Mouse (Mus musculus) urinary bladder, adult 2 months (tissue): ENCODE measurements around the gene Arnt. TPM values are rescaled to one million over a fixed set of nuclear protein-coding genes. Genes with fewer than 3 reads are reported as not detected.
A peak's percentile ranks its signal among the peaks of the same experiment; 100 is the strongest.
"Not testable (repeated sequence)": the region's sequence is repeated elsewhere in the genome, so short reads cannot be mapped to it uniquely, and the experiment has no call there.

Source experiments
- DNase-seq: peaks from one replicate; pipeline ENCODE4 v3.0.0; 2022; ENCODE audit warnings: low spot score
- polyA plus RNA-seq: library from polyadenylated mRNA; depleted of rRNA; stranded (reverse); fragments of >200 nt; gene quantifications from 2 replicates; pipeline ENCODE4 v1.2.3, GENCODE M21; 2012; rRNA removed

Gene Arnt
- 44.8 and 51.4 TPM in 2 replicates for polyA plus RNA-seq

DNA sequence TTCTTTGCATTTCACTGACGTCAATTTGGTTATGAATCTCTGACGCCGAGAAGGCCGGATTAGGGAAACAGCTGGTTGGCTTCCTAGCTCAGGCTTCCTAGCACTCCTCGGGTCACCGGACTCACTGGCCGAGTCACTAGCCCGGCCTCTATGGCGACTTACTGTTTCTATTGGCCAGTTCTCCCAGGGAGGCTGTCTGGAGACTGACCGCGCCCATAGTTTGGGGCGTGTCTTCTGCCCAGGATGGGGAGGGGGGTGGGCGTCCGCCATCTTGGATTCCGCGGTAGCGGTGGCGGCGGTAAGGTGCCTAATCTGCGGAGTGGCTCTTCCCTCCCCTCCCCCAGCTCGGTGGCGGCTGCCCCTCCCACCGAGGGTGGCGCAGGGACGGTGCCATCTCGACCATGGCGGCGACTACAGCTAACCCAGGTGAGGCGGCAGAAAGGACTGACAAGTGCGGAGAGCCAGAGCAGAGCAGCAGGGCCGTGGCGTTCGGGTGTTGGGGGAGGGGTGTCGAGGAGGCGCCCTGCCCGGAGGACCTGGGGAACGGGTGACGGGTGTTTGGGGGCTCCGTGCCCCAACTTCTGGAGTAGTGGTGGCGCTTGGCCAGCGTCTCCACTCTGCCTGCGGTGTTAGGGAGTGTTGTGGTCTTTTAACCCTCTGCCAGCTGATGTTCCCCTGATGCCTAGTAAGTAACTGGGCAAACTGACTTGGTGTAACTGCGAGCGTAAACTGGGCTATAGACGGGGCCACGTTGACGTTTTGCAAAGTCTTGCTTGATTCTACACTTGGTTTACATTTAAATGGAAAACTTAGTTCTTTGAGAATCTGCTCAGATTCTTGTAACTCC is at the start of gene Arnt:
TSS of gene Arnt (plus strand) at position 253 of the 847 bp plus-strand sequence.
- DNase-seq = peak; percentile 85

DNA sequence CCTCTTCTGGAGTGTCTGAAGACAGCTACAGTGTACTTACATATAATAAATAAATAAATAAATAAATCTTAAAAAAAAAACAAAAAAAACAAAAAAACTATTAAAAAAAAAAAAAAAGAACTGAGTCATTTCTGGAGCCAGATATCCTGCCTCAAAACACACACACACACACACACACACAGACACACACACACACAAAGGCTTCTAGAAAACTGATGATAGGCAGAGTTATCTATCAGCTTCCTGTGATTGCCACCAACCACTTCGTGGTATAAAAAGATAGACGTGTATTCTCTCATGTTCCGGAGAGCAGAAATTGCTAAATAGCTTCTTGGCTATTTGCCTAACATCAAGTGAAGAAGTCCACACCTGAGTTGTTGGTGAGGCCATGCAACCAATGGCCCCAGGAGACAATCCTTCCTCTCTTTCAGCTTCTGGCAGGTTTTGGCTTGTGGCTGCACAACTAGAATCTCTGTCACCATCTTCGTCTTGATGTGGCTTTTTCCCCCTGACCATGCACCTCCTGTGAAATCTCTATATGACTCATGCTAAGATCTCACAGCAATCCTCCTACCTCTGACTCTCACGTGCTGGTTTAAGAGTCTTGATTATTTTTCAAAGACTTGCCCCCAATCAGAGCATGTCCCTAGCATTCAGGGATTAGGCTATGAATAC is 48.6 kb upstream of the Arnt start:
- DNase-seq = no peak

DNA sequence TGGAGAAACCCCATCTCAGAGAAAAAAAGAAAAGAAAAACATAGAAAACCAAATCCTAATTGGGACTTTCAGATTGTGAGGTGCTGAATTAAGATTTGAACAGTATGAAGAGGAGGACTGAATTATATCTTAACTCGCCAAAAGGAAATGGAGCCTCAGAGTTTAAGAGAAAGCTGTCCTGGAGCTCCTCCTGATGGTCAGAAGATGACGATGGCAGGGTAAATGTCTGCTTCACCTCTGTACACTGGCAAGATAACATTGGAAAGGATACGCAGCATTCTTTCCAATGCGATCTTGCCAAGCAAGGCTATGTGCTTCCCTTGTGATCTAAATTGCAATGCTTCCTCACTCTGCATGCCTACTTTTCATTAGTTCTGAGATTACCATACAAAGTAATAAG is 39.8 kb upstream of the Arnt start:
- no peak for DNase-seq

- no peak for DNase-seq
Observed at GRCm38 (mm10) chr3:95402741-95403140, 31.4 kb upstream of the Arnt start, which contains the start of gene 4930558C23Rik. 4930558C23Rik (minus strand) TSS chr3:95402841.

DNA sequence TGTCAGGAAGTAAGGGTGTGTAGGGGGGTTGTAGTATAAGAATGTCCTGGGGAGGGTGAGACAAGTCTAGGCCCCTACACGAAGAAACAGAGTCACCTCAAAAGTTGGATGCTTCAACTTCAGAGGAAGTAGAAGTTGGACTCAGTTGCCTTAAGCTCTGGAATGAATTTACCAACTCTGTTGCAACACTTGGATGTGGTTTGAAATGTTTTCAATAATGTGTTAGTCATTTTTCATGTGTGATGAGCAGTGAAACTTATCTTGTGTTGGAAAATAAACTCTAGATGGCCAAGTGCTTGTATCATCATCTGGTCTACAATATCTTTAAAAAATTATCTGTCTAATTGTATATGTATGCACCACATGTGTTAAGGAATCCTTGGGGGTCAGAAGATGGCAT is 26.5 kb upstream of the Arnt start:
- DNase-seq = no peak

- DNase-seq = no peak
Observed at GRCm38 (mm10) chr3:95408852-95409251, 25.3 kb upstream of the Arnt start.

GRCm38 (mm10) chr3:95412268-95412667 is 21.9 kb upstream of the Arnt start:
- DNase-seq = no peak

DNA sequence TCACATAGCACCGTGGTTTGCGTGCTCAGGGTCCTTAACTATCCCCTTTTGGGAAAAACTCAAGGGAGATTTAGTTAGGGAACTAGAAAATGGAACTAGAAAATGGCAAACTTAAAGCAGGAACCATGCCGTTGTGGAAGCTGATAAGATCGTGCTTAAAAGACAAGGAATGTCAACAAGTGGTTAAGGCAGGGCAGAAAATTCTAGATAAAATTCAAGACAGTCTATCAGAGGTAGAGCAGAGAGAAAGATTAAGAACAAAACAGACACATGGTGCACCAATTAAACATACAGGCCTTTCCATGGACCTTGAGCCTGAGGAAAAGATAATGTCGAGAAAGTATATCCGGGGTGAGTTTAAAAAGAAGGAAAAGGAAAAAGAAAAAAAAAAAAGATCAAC is 16.3 kb upstream of the Arnt start:
- no peak for DNase-seq

GRCm38 (mm10) chr3:95426476-95426875 is 7.7 kb upstream of the Arnt start:
- DNase-seq = not testable (repeated sequence)

DNA sequence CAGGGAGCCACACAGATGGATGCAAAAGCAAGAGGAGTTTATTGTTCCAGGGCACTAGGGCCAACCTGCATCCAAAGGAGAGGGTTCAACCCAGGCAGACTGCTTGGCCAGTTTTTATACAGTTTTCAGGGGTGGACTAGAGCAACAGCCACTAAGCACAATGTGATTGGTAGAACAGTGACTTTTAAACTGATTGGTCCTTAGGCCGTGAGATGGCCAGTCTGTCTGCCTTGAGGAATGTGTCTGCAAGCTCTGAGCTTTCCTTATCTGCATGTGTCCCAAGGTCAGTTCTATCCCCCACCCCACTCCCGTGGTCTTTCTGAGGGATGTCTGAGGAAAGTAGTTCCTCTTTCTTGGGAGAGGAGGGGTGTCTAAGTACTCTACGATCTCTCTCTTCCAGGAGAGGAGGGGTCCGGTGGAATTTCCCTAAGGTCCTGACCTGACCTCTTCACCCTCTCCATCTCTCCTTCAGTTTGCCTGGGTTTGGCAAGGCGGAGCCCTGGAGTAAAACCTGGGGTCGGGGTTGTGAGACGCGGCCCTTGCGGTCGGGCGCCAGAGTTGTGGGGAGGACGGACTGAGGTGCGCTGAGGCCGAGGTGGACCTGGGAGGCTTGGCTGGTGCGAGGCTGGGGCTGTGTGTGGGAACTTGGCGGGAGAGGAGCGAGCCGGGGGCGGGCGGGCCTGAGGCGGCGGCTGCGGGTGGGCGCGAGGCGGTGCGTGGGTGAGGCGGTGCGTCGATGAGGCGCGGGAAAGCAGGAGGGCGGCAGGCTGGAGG is 6.9 kb upstream of the Arnt start:
- not testable (repeated sequence) for DNase-seq

GRCm38 (mm10) chr3:95427891-95428238 is 6.3 kb upstream of the Arnt start:
- DNase-seq = not testable (repeated sequence)

DNA sequence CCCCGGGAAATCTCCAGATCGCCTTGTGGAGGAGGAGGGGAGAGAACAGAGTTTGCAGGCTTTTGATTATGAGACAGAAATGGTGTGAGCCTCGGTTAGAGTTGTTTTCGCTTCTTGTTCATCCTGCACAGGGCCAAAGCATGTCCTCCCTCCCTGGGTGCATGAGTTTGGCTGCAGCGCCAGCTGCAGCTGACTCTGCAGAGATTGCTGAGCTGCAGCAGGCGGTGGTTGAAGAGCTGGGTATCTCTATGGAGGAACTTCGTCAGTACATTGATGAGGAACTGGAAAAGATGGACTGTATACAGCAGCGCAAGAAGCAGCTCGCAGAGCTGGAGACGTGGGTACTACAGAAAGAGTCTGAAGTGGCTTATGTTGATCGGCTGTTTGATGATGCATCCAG is 5.8 kb upstream of the Arnt start:
- not testable (repeated sequence) for DNase-seq

DNA sequence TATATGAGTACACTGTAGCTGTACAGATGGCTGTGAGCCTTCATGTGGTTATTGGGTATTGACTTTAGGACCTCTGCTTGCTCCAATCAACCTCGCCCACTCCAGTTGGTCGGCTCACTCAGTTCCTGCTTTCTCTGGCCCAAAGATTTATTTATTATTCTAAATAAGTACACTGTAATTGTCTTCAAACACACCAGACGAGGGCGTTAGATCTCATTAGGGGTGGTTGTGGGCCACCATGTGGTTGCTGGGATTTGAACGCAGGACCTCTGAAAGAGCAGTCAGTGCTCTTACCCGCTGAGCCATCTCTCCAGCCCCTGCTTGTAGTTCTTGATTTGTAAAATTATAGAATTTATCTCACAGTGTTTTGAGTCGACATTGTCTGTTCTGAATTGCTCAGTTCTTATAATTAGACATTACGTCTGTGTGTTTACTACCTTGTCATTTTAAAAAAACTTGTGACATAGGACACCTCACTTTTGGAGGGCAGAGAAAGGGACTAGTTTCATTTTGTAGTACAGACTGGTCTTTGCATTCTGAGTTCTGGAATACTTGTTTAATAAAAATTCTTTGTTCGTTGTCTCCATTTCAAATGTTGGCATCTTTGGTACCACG is 780 bp upstream of the Arnt start:
- no peak for DNase-seq

GRCm38 (mm10) chr3:95434983-95435370 is 789 bp downstream of the Arnt start:
- no peak for DNase-seq

DNA sequence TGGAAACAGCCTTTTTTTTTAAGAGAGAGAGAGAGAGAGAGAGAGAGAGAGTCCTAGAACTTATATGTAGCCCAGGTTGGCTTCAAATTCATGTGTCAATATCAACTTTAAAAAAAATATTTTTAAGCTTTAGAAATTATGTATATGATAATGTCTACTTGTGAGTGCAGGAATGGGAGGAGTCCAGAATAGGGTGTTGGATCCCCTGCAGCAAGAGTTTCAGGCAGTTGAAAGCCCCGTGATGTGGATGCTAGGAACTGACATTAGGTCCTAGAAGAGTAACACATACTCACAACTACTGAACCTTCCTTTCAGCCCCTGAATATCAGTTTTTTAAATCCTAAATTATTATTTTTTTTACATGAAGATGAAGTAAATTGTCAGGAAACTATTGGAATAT is 1.4 kb downstream of the Arnt start:
- DNase-seq = no peak

DNA sequence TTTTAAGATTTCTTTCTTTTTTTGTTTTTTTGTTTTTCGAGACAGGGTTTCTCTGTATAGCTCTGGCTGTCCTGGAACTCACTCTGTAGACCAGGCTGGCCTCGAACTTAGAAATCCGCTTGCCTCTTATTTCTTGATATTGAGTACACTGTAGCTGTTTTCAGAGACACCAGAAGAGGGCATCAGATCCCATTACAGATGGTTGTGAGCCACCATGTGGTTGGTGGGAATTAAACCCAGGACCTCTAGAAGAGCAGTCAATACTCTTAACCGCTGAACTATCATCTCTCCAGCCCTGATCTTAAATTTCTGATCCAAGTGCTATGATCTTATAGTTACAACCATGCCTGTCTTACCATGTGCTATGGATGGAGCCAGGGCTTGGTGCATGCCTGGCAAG is 4.4 kb downstream of the Arnt start:
- not testable (repeated sequence) for DNase-seq

- no peak for DNase-seq
Observed at GRCm38 (mm10) chr3:95439670-95440069, 5.5 kb downstream of the Arnt start.

- DNase-seq = no peak
Observed at GRCm38 (mm10) chr3:95442406-95443117, 8.4 kb downstream of the Arnt start.

DNA sequence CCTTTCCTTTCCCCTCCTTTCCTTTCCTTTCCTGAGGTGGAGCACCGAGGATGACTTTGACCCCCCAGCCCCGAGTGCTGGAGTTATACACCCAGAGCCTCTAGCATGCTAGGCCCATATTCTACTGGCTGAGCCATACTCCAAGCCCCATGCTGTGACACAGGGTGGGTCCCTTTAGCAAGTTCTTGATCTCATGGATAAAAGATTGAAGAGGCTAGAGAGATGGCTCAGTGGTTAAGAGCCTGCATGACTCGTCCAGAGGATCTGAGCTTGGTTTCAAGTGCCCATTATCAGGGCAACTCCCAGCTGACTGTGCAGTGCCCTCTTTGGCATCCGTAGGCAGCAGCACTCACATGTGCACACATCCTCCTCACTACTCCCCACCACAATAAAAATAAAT is 11.1 kb downstream of the Arnt start:
- DNase-seq = no peak

DNA sequence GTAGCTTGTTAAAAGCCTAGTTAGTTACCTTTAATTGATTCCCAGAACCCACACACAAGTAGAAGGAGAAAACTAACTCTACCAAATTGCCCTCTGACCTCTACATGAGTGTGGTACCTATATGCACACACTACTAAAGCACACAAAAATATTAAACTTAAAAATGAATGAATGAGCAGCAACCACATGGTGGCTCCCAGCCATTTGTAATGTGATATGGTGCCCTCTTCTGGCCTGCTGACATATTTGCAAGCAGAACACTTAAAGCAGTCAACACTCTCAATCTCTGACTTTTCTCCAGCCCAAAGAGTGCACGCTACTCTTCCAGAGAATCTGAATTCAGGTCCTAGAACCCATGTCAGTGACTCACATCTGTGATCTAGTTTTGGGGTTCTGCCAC is 16.2 kb downstream of the Arnt start:
- DNase-seq = no peak

DNA sequence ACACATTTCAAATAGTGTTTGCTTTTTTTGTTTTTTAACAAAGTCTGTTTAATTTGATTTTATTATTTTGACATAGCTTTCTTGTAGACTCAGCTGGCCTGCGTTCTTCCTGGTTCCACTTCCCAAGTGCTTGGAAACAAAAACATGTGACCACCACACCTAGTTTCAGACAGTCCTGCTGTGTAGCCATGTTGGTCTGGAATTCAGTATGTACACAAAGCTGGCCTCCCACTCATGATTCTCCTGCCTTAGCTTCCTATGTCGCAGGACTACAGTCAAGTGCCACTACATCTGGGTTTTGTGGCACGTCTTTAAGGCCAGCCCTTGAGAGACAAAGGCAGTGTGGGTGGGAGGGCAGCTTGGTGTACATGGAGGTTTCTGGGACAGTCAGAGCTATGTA is 16.7 kb downstream of the Arnt start:
- DNase-seq = no peak
